Mouse (Mus musculus) kidney, postnatal 0 days (tissue): ENCODE measurements at regions not wholly inside any gene's neighbourhood (a gene's known extent, or its start where the extent isn't known, plus 50 kb on each side); places are given as distances from the start of the nearest gene placed in this dataset.
A peak's percentile ranks its signal among the peaks of the same experiment; 100 is the strongest.
"Not testable (repeated sequence)": the region's sequence is repeated elsewhere in the genome, so short reads cannot be mapped to it uniquely, and the experiment has no call there.

Experiments used
- ATAC-seq: fragments of 200-750 bp; cut with Nextera tagmentation; replicated peaks from 2 replicates; pipeline ENCODE4 v1.8.0; 2017; ENCODE audit warnings: low read depth, moderate number of reproducible peaks, moderate TSS enrichment, moderate library complexity; ENCODE audit not compliant: low FRiP score
- DNase-seq: peaks from one replicate; pipeline ENCODE4 v3.0.0-alpha.2; 2016; ENCODE audit warnings: low spot score
- H3K27ac ChIP-seq: fragments of 300-500 bp; sonication (generic); 2 replicates; pipeline ENCODE4 v1.5.1; 2014; ENCODE audit warnings: mild to moderate bottlenecking
- H3K27me3 ChIP-seq: fragments of 300-500 bp; sonication (generic); 2 replicates; pipeline ENCODE4 v1.6.1; 2014; ENCODE audit warnings: low read length, mixed read lengths; ENCODE audit not compliant: insufficient read depth
- H3K36me3 ChIP-seq: fragments of 300-500 bp; sonication (generic); 2 replicates; pipeline ENCODE4 v1.6.1; 2014; ENCODE audit warnings: low read length, mixed read lengths; ENCODE audit not compliant: insufficient read depth
- H3K4me1 ChIP-seq: fragments of 300-500 bp; sonication (generic); replicated peaks from 2 replicates; pipeline ENCODE4 v1.6.1; 2014; ENCODE audit warnings: antibody characterized with exemption, low read length, mixed read lengths; ENCODE audit not compliant: insufficient read depth
- H3K4me2 ChIP-seq: fragments of 300-500 bp; sonication (generic); 2 replicates; pipeline ENCODE4 v1.6.1; 2014; ENCODE audit warnings: mild to moderate bottlenecking, low read length, moderate library complexity, mixed read lengths
- H3K4me3 ChIP-seq: fragments of 300-500 bp; sonication (generic); replicated peaks from 2 replicates; pipeline ENCODE4 v1.5.1; 2014; ENCODE audit warnings: low read depth, low read length
- H3K9ac ChIP-seq: fragments of 300-500 bp; sonication (generic); 2 replicates; pipeline ENCODE4 v1.6.1; 2014; ENCODE audit warnings: low read depth, low read length
- H3K9me3 ChIP-seq: fragments of 300-500 bp; sonication (generic); replicated peaks from 2 replicates; pipeline ENCODE4 v1.6.1; 2016; ENCODE audit warnings: low read length, inconsistent platforms, mixed read lengths
- CTCF ChIP-seq: IDR thresholded peaks from 2 replicates; pipeline ENCODE4 v1.5.1; 2016; ENCODE audit warnings: antibody characterized with exemption, low read depth, mild to moderate bottlenecking, moderate library complexity
- WGBS: fragments of 180-500 bp; shearing (Covaris S2); extraction: QIAGEN DNeasy Blood & Tissue Kit; methylation state at CpG from one replicate; pipeline ENCODE4 v1.1.7; 2014; 5-methylcytosine and 5-hydroxymethylcytosine counted together

GRCm38 (mm10) chrX:55584758-55585157, 358.1 kb downstream of the Slxl1 start:
- H3K9ac ChIP-seq, H3K27me3 ChIP-seq, H3K4me1 ChIP-seq, H3K27ac ChIP-seq, H3K9me3 ChIP-seq, ATAC-seq, DNase-seq, H3K4me2 ChIP-seq, H3K36me3 ChIP-seq, H3K4me3 ChIP-seq: not testable (repeated sequence)
- 61% methylated on average over 4 of the region's 5 CpGs for WGBS
- TF ChIP-seq CTCF, result peak; percentile 5; the same call in 1 of the 2 replicates
